Mouse (Mus musculus) midbrain, embryonic 14.5 days (tissue): ENCODE data around the gene Cdc25b. TPM values are rescaled to one million over a fixed set of nuclear protein-coding genes. Genes with fewer than 3 reads are reported as not detected.

ENCODE experiments used
- ATAC-seq: fragments of 200-750 bp; cut with Nextera tagmentation; 2 replicates; pipeline ENCODE4 v1.8.0; 2017; ENCODE audit warnings: moderate number of reproducible peaks, moderate library complexity; ENCODE audit not compliant: low FRiP score, low TSS enrichment
- DNase-seq: peaks from one replicate; pipeline ENCODE4 v3.0.0-alpha.2; 2015
- H3K27ac ChIP-seq: fragments of 300-500 bp; sonication (generic); replicated peaks from 2 replicates; pipeline ENCODE4 v1.5.1; 2014; ENCODE audit warnings: mild to moderate bottlenecking, low read depth, low read length, moderate library complexity
- H3K27me3 ChIP-seq: fragments of 300-500 bp; sonication (generic); 2 replicates; pipeline ENCODE4 v1.6.1; 2014; ENCODE audit warnings: low read length, control low read depth, mixed read lengths; ENCODE audit not compliant: control insufficient read depth, insufficient read depth
- H3K36me3 ChIP-seq: fragments of 300-500 bp; sonication (generic); 2 replicates; pipeline ENCODE4 v1.6.1; 2014; ENCODE audit warnings: low read length, control low read depth; ENCODE audit not compliant: control insufficient read depth, insufficient read depth
- H3K4me1 ChIP-seq: fragments of 300-500 bp; sonication (generic); 2 replicates; pipeline ENCODE4 v1.6.1; 2014; ENCODE audit warnings: mild to moderate bottlenecking, antibody characterized with exemption, low read length, control low read depth; ENCODE audit not compliant: control insufficient read depth, insufficient read depth
- H3K4me2 ChIP-seq: fragments of 300-500 bp; sonication (generic); 2 replicates; pipeline ENCODE4 v1.6.1; 2014; ENCODE audit warnings: mild to moderate bottlenecking, low read length, moderate library complexity
- H3K4me3 ChIP-seq: fragments of 300-500 bp; sonication (generic); replicated peaks from 2 replicates; pipeline ENCODE4 v1.5.1; 2014; ENCODE audit warnings: low read depth, low read length
- H3K9ac ChIP-seq: fragments of 300-500 bp; sonication (generic); replicated peaks from 2 replicates; pipeline ENCODE4 v1.6.1; 2014; ENCODE audit warnings: mild to moderate bottlenecking, low read length, moderate library complexity
- H3K9me3 ChIP-seq: fragments of 300-500 bp; sonication (generic); 2 replicates; pipeline ENCODE4 v1.6.1; 2016; ENCODE audit warnings: low read length, control low read depth, mixed read lengths; ENCODE audit not compliant: control insufficient read depth
- WGBS: fragments of 180-500 bp; shearing (Covaris S2); extraction: QIAGEN DNeasy Blood & Tissue Kit; methylation state at CpG from one replicate; pipeline ENCODE4 v1.1.7; 2014; 5-methylcytosine and 5-hydroxymethylcytosine counted together
- polyA plus RNA-seq: library from polyadenylated mRNA; unstranded; fragments of >200 nt; fragmentation: Nextera tagmentation; extraction: Ambion mirVana; gene quantifications from 2 replicates; pipeline ENCODE4 v1.2.1, GENCODE M21; 2014

Cdc25b gene
- polyA plus RNA-seq, 1 experiment from 2014 or later = 31.5 TPM

DNA sequence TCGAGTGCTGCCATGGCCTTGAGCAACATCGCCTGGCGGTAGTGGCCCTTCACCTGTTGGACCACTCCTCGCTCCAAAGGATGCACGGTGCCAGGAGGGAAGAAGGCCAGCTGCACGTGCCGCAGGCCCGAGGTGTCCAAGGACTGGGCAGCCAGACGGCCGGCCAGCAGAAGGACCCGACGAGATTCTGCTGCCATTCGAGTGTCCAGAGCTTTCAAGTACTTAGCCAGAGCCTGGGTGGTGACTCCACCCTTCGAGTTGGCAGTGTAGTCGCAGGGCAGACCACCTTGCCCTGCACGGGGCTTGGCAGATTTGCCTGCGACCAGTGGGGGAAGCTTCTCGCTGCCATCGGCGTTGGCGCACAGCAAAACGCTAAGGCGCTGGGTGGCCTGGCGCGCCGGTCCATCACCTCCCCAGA, 7.9 kb upstream of the Cdc25b start:
- Histone ChIP-seq H3K4me3 (peak overlapping the region; percentile 84), H3K36me3 (no peaks in the 10 kb centered on the region), H3K4me1 (peaks cover 47% of the 10 kb centered on the region), H3K9me3 (no peaks in the 10 kb centered on the region), H3K9ac (peak overlapping the region; percentile 94), H3K27ac (peak overlapping the region; percentile 96), H3K4me2 (peak overlapping the region; percentile 95), H3K27me3 (no peaks in the 10 kb centered on the region)
- WGBS = 21% methylated on average over 26 of the region's 26 CpGs
- ATAC-seq (no peak), DNase-seq (peak; percentile 50)

GRCm38 (mm10) chr2:131179246-131179886, 7.4 kb upstream of the Cdc25b start:
- ATAC-seq (peak; percentile 70), DNase-seq (peak; percentile 82)
- Histone ChIP-seq H3K4me3 (peak overlapping the region; percentile 84), H3K27ac (peak overlapping the region; percentile 96), H3K4me2 (peak overlapping the region; percentile 95), H3K9ac (peak overlapping the region; percentile 94), H3K27me3 (no peaks in the 10 kb centered on the region), H3K9me3 (no peaks in the 10 kb centered on the region), H3K36me3 (no peaks in the 10 kb centered on the region), H3K4me1 (peaks cover 43% of the 10 kb centered on the region)
- under 1% methylated on average over 67 of the region's 67 CpGs for WGBS

DNA sequence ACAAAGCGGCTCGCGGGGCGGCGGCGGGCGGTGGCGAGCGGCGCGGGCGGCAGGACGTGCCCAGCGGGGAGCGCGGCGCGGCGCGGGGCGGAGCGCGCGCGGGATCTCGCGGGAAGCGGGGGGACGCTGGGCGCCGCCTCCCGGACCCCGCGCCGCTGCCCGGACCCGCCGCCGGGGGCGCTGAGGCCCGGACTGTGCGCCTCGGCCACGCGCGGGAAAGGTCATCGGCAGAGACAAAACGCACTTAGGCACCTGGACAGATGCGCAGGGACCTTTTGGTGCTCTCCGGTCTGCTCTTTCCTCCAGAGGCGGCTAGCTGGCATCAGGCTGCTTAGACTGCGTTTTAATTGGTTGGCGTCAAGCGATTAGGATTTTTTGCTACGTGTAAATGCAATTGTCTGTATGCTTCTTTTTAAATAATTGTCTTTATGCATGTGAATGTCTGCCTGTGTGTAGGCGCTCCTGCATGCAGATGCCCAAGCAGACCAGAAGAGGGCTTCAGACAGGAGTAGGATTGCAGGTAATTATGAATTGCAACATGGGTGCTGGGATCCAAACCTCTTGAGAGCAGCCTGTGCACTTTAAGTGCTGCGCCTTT, 6.7 kb upstream of the Cdc25b start, which contains the start of gene Cenpb:
Cenpb (minus strand) TSS at position 78 of the 598 bp plus-strand sequence.
- Histone ChIP-seq H3K36me3 (no peaks in the 10 kb centered on the region), H3K27me3 (no peaks in the 10 kb centered on the region), H3K4me1 (peaks cover 35% of the 10 kb centered on the region), H3K27ac (peak within 1 kb of the TSS; percentile 96), H3K9me3 (no peaks in the 10 kb centered on the region), H3K4me2 (peak within 1 kb of the TSS; percentile 95), H3K4me3 (peak within 1 kb of the TSS; percentile 84), H3K9ac (peak within 1 kb of the TSS; percentile 94)
- peak; percentile 94 for DNase-seq
- peak; percentile 89 for ATAC-seq
- 3% methylated on average over 40 of the region's 57 CpGs for WGBS

DNA sequence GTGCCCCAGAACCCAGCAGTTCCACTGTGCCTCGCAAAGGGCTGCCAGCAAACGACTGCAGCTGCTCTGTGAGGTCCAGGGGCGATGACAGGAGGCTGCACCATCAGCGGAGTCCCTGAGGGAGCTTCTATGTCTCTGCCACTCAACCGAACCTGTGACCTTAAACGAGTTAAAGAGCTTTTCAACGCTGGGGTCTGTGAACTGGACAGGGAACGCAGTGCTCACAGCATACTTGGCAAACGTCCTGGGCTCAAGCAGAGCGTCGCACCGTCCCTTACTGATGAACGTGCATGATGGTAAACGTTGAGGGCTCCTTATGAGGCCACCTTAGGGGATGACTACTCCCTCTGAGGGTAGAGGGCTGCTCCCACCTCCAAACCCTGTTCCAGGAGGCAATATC, 406 bp upstream of the Cdc25b start:
- Histone ChIP-seq H3K27ac (peak overlapping the region; percentile 77), H3K4me1 (peaks cover 36% of the 10 kb centered on the region), H3K9me3 (no peaks in the 10 kb centered on the region), H3K9ac (peak overlapping the region; percentile 60), H3K4me2 (peak overlapping the region; percentile 83), H3K4me3 (peak overlapping the region; percentile 62), H3K27me3 (no peaks in the 10 kb centered on the region), H3K36me3 (no peaks in the 10 kb centered on the region)
- ATAC-seq (no peak), DNase-seq (no peak)
- WGBS = 2% methylated on average over 14 of the region's 14 CpGs

GRCm38 (mm10) chr2:131187602-131187922, 813 bp downstream of the Cdc25b start:
- DNase-seq (no peak), ATAC-seq (no peak)
- H3K9me3 ChIP-seq = no peaks in the 10 kb centered on the region
- H3K4me3 ChIP-seq = peak overlapping the region; percentile 62
- H3K27me3 ChIP-seq = no peaks in the 10 kb centered on the region
- H3K9ac ChIP-seq = peak overlapping the region; percentile 60
- peaks cover 36% of the 10 kb centered on the region for H3K4me1 ChIP-seq
- H3K36me3 ChIP-seq = peaks cover 3% of the 10 kb centered on the region; the same call in 1 of the 2 replicates
- no peak overlapping the region; the same call in 1 of the 2 replicates for H3K27ac ChIP-seq
- H3K4me2 ChIP-seq = peak overlapping the region; percentile 83
- 12% methylated on average over 3 of the region's 3 CpGs for WGBS

- H3K9ac ChIP-seq = no peak overlapping the region
- H3K4me2 ChIP-seq = peak overlapping the region; percentile 83
- ATAC-seq = no peak
- H3K36me3 ChIP-seq = peaks cover 11% of the 10 kb centered on the region
- DNase-seq = no peak
- 95% methylated on average over 5 of the region's 5 CpGs for WGBS
- peaks cover 36% of the 10 kb centered on the region for H3K4me1 ChIP-seq
- no peaks in the 10 kb centered on the region for H3K27me3 ChIP-seq
- no peaks in the 10 kb centered on the region for H3K9me3 ChIP-seq
- no peak overlapping the region for H3K4me3 ChIP-seq
- H3K27ac ChIP-seq = no peak overlapping the region
Observed at GRCm38 (mm10) chr2:131188311-131188710, 1.6 kb downstream of the Cdc25b start.

- Histone ChIP-seq H3K9me3 (no peaks in the 10 kb centered on the region), H3K4me2 (peak overlapping the region; percentile 17), H3K27me3 (no peaks in the 10 kb centered on the region), H3K27ac (peak overlapping the region; percentile 78), H3K4me1 (peaks cover 36% of the 10 kb centered on the region), H3K9ac (no peak overlapping the region), H3K4me3 (no peak overlapping the region), H3K36me3 (peaks cover 24% of the 10 kb centered on the region)
- 24% methylated on average over 5 of the region's 5 CpGs for WGBS
- ATAC-seq (no peak), DNase-seq (no peak)
Observed at GRCm38 (mm10) chr2:131189521-131190309, 3.0 kb downstream of the Cdc25b start.

- peaks cover 24% of the 10 kb centered on the region for H3K36me3 ChIP-seq
- peaks cover 36% of the 10 kb centered on the region for H3K4me1 ChIP-seq
- no peaks in the 10 kb centered on the region for H3K27me3 ChIP-seq
- ATAC-seq (peak; percentile 74), DNase-seq (peak; percentile 71)
- H3K27ac ChIP-seq = peak overlapping the region; percentile 78
- H3K9me3 ChIP-seq = no peaks in the 10 kb centered on the region
- no peak overlapping the region; the same call in 1 of the 2 replicates for H3K9ac ChIP-seq
- H3K4me3 ChIP-seq = no peak overlapping the region
- H3K4me2 ChIP-seq = peak overlapping the region; percentile 17; the same call in 1 of the 2 replicates
- 4% methylated on average over 10 of the region's 10 CpGs for WGBS
Observed at GRCm38 (mm10) chr2:131190344-131191004, 3.7 kb downstream of the Cdc25b start.
